Mouse (Mus musculus): ENCODE data around the gene Pds5a.
"Not testable (repeated sequence)": the region's sequence is repeated elsewhere in the genome, so short reads cannot be mapped to it uniquely, and the experiment has no call there.

The Pds5a gene

DNA sequence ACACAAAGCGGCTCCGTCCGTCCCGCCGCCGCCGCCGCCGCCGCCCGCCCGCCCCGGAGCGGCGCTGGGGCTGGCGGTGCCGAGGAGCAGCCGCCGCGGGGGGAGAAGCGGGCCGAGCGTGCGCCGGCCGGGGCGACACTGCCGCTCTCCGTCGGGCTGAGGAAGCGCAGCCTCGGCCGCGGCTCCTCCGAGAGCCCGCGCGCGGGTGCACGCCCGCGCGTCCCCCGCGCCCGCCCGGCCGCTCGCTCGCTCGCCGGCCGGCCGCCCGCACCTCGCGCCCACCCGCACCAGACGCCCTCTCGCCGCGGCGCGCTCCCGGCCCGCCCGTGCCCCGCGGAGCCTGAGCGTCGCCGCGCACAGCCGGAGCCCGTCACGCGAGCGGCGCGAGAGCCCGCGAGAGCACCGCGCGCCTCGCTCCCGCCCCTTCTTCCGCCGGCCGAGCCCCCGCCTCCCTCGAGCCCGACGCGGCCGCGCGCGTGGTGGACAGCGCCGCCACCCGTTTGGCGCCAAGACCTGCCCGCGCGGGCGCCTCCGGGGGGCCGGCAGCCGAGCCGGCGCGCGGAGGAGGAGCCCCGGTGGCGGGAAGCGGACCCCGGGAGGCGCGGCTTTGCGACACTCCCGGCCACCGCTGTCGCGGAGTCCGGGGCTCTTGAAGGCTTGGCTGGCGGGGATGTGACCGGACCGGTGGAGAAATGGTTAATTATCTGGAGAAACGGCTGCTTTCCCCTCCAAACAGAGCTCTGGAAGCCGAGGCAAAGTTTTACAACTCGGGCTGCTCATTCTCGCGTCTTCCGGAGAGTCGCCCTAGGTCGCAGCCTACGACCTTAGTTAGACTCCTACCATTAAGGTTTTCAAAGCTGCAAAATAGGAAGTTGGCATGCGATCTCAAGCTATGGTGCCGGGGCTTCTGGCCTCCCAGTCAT lies at the start of gene Pds5a:
TSS of gene Pds5a (minus strand) at position 438 of the 923 bp plus-strand sequence.
- peak; percentile 89 for DNase-seq

GRCm38 (mm10) chr5:65746908-65747307 lies 48.8 kb upstream of the Pds5a start:
- DNase-seq, result no peak

GRCm38 (mm10) chr5:65739366-65739765 lies 41.3 kb upstream of the Pds5a start:
- no peak for DNase-seq

- no peak for DNase-seq
Measured at GRCm38 (mm10) chr5:65735601-65736000, 37.5 kb upstream of the Pds5a start.

GRCm38 (mm10) chr5:65731173-65732007 lies 33.3 kb upstream of the Pds5a start:
- DNase-seq, result no peak

DNA sequence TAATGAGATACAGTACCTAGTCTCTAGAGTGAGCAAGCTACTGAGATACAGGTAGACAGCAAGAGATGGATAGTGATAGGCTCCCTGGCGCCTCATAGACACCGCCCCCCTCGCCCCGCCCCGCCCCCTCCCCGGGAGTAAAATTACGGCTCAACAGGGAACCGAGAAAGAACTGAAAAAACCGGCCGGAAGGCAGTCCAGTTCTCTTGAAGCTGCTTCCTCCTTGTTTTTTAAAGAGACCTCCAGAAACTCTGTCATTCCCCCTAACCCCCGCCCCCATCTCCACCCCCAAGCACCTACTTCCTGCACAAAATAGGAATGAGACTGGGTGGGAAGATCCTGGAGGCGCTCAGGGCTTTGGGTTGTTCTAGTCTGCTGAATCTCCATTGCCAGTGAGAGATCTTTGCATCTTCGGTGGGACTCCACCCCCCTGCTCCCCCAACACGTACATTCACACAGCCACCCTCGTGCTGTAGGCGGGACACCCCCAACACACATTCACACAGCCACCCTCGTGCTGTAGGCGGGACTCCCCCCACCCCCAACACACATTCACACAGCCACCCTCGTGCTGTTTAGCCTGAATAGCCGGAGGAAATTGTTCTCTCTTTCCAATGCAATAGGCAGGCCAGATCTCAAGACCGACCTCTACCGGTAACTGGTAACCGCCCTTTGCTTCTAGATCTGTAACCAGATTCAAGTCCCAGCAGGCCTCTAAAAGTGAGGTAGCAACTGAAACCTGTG lies 26.4 kb upstream of the Pds5a start:
- DNase-seq, result peak; percentile 32

GRCm38 (mm10) chr5:65718368-65718767 lies 20.3 kb upstream of the Pds5a start:
- no peak for DNase-seq

GRCm38 (mm10) chr5:65717903-65718211 lies 19.8 kb upstream of the Pds5a start:
- DNase-seq, result not testable (repeated sequence)

GRCm38 (mm10) chr5:65717063-65717902 lies 19.2 kb upstream of the Pds5a start:
- no peak for DNase-seq

- no peak for DNase-seq
Measured at GRCm38 (mm10) chr5:65715084-65715483, 17.0 kb upstream of the Pds5a start.

GRCm38 (mm10) chr5:65711463-65711862 lies 13.4 kb upstream of the Pds5a start:
- no peak for DNase-seq

- DNase-seq, result no peak
Measured at GRCm38 (mm10) chr5:65710267-65710666, 12.2 kb upstream of the Pds5a start.

DNA sequence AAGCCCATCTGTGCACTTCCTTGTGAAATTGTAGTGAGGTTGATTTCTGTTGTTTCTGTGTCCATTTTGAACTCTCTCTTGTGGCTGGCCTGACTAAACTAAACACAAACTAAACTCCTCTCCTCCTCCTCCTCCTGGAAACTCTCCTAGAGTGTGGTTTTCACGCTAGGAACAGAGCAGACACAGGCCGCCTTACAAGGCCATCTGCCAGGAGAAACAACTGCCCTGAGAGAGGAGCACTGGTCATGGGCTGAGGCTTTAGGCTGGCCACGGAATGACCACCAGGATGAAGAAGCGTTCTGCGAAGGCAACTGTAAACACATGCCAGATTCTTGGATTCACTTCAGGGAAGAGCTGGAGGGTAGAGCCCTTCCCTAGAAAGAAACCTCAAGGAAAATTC lies 8.9 kb upstream of the Pds5a start:
- no peak for DNase-seq

DNA sequence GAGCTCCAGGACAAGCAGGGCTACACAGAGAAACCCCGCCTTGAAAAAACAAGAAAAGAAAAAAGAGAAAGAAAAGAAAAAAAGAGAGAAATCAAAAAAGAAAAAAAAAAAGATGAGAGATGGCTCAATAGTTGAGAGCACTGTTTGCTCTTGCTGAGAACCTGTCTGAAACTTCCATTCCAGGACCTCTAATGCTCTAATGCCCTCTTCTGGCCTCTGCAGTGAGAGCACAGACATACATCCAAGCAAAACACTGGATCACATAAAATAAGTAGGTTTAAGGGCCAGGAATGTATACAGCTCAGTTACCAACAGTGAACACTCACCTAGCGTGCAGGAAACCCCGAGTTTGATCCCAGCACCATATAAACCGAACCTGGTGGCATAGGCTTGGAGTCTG lies 8.1 kb upstream of the Pds5a start:
- DNase-seq, result no peak

- DNase-seq, result no peak
Measured at GRCm38 (mm10) chr5:65704765-65705678, 6.9 kb upstream of the Pds5a start.

GRCm38 (mm10) chr5:65703261-65703660 lies 5.2 kb upstream of the Pds5a start:
- DNase-seq, result no peak

- DNase-seq, result no peak
Measured at GRCm38 (mm10) chr5:65700102-65700501, 2.0 kb upstream of the Pds5a start.

GRCm38 (mm10) chr5:65699146-65699545 lies 1.1 kb upstream of the Pds5a start:
- DNase-seq, result no peak

DNA sequence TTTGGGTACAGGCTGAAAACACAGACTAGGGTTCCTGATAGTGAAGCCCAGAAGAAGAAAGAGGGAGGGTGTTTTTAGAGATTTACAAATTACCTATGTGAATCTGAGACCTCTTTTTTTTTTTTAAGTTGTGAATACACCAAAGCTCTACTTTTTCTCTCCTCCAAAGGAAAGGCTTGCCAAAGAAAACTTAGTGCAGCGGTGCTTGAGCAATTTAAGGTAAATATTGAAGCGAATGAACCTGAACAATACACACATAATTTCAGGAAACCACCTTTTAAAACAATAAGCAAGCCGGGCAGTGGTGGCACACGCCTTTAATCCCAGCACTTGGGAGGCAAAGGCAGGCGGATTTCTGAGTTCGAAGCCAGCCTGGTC lies 675 bp upstream of the Pds5a start:
- no peak for DNase-seq

DNA sequence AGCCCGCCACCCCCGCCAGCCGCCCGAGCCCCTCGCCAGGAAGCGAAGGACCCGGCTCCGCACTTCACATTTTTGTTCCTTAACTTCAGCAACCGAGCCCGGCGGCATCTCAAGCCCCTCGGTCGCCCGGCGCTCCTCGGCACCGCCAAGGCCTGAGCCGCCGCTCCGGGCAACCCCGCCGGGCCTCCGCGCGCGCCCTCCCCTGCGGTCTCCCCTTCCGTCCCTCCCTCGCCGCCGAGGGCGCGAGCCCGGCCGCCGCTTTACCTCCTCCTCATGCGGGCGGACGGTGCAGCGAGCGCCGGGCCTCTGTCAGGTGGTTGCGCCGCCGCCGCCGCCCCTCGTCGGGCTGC lies 612 bp downstream of the Pds5a start:
- DNase-seq, result no peak

GRCm38 (mm10) chr5:65696821-65697485 lies 1.1 kb downstream of the Pds5a start:
- DNase-seq, result peak; percentile 69
